Mouse (Mus musculus) G1E (cell line): Measurements from ENCODE around the gene Cacna1c.

ENCODE experiments used
- CTCF ChIP-seq: IDR thresholded peaks from 2 replicates; pipeline ENCODE4 v1.5.1; 2012; ENCODE audit warnings: low read depth, low read length, inconsistent platforms, mixed read lengths
- POLR2AphosphoS5 ChIP-seq: IDR thresholded peaks from 2 replicates; pipeline ENCODE4 v1.6.1; 2012; ENCODE audit warnings: low read depth, low read length, inconsistent platforms; ENCODE audit not compliant: insufficient replicate concordance

DNA sequence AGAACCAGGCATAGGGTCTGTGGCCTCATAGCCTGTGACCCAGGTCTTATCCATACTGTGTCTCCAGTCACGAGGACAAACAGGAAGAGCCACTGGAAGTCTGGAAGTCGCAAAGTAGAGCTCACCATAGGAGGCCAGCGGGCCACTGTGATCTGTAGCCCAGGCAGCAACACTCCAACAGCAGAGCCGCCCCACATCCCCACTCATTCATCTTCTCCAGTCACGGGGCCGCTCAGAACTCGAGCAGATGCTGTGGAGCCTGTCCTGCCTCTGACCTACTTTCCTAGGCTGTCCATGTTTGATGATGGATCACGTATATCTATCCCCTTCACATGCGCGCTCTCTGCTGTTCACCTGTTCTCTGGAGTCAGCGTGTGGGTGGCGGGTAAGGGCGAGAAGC lies 246.0 kb downstream of the Cacna1c start:
- TF ChIP-seq CTCF (no peak), POLR2AphosphoS5 (no peak)
